Mouse (Mus musculus): ENCODE results near the gene Tmem247.

DNA sequence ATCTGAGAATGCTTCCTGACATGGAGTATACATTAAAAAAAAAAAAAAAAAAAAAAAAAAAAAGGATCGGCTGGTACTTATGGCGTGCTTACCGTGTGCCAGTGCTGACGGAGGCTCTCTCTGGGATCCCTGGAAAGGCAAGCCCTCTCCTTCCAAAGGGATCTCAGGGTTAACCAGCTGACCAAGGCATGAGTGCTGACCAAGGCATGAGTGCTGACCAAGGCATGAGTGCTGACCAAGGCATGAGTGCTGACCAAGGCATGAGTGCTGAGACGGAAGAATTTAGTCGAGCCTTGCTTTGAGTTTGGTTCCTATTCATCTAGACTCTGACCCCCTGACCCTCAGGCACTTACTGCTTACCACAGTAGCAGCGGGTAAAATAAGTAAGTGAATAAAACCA lies 21.5 kb downstream of the Tmem247 start:
- TF ChIP-seq CTCF (IDR thresholded peaks at IDR 0.05; ENCODE audit: low read depth, low read length) = no peak
- TF ChIP-seq POLR2A (IDR thresholded peaks at IDR 0.05; ENCODE audit: borderline replicate concordance, low read depth, low read length) = no peak

All from bone marrow macrophage, adult 2 months (primary cell).